Mouse (Mus musculus) bone marrow, adult 2 months (tissue): ENCODE measurements around the gene Bace2.

Experiments
- CTCF ChIP-seq: fragments of 200-500 bp; IDR thresholded peaks from 2 replicates; pipeline ENCODE4 v1.5.1; 2011; ENCODE audit warnings: low read length, control low read depth; ENCODE audit not compliant: control insufficient read depth, insufficient read depth
- POLR2A ChIP-seq: fragments of 200-500 bp; IDR thresholded peaks from 2 replicates; pipeline ENCODE4 v1.6.1; 2011; ENCODE audit warnings: low read depth, mild to moderate bottlenecking, control low read depth, low read length, borderline replicate concordance; ENCODE audit not compliant: control insufficient read depth

GRCm38 (mm10) chr16:97391289-97391688, 34.7 kb downstream of the Bace2 start:
- TF ChIP-seq POLR2A (no peak), CTCF (no peak)
